Mouse (Mus musculus): ENCODE measurements at regions not wholly inside any gene's neighbourhood (a gene's known extent, or its start where the extent isn't known, plus 50 kb on each side); places are given as distances from the start of the nearest gene placed in this dataset.

GRCm38 (mm10) chr3:148658368-148658767 is 332.0 kb downstream of the Adgrl2 start:
- DNase-seq: no peak

- no peak for DNase-seq
These were observed 334.2 kb downstream of the Adgrl2 start for GRCm38 (mm10) chr3:148656187-148656586.

- DNase-seq: no peak
These were observed 340.1 kb downstream of the Adgrl2 start for GRCm38 (mm10) chr3:148650241-148650640.

GRCm38 (mm10) chr3:148644924-148645323 is 345.4 kb downstream of the Adgrl2 start:
- no peak for DNase-seq

- no peak for DNase-seq
These were observed 348.8 kb downstream of the Adgrl2 start for GRCm38 (mm10) chr3:148641581-148641980.

- DNase-seq: no peak
These were observed 349.7 kb downstream of the Adgrl2 start for GRCm38 (mm10) chr3:148640680-148641101.

GRCm38 (mm10) chr3:148635101-148635500 is 355.3 kb downstream of the Adgrl2 start:
- no peak for DNase-seq

GRCm38 (mm10) chr3:148634352-148634751 is 356.0 kb downstream of the Adgrl2 start:
- no peak for DNase-seq

- no peak for DNase-seq
These were observed 357.1 kb downstream of the Adgrl2 start for GRCm38 (mm10) chr3:148633291-148633690.

- no peak for DNase-seq
These were observed 357.9 kb downstream of the Adgrl2 start for GRCm38 (mm10) chr3:148632449-148632848.

- no peak for DNase-seq
These were observed 358.8 kb downstream of the Adgrl2 start for GRCm38 (mm10) chr3:148631415-148632192.

- DNase-seq: no peak
These were observed 359.5 kb downstream of the Adgrl2 start for GRCm38 (mm10) chr3:148630865-148631264.

- DNase-seq: no peak
These were observed 375.2 kb downstream of the Adgrl2 start for GRCm38 (mm10) chr3:148614971-148615671.

GRCm38 (mm10) chr3:148613443-148613842 is 376.9 kb downstream of the Adgrl2 start:
- no peak for DNase-seq

GRCm38 (mm10) chr3:148603276-148603675 is 387.1 kb downstream of the Adgrl2 start:
- DNase-seq: no peak

- DNase-seq: no peak
These were observed 387.6 kb downstream of the Adgrl2 start for GRCm38 (mm10) chr3:148602730-148603255.

GRCm38 (mm10) chr3:148595561-148595960 is 394.8 kb downstream of the Adgrl2 start:
- no peak for DNase-seq

GRCm38 (mm10) chr3:148589556-148589955 is 400.8 kb downstream of the Adgrl2 start:
- DNase-seq: no peak

GRCm38 (mm10) chr3:148575735-148576134 is 414.6 kb downstream of the Adgrl2 start:
- no peak for DNase-seq

GRCm38 (mm10) chr3:148572493-148572892 is 417.9 kb downstream of the Adgrl2 start:
- no peak for DNase-seq

GRCm38 (mm10) chr3:148564716-148565115 is 425.6 kb downstream of the Adgrl2 start:
- DNase-seq: no peak

GRCm38 (mm10) chr3:148561211-148561610 is 429.1 kb downstream of the Adgrl2 start:
- no peak for DNase-seq

GRCm38 (mm10) chr3:148559752-148560460 is 430.4 kb downstream of the Adgrl2 start:
- DNase-seq: no peak

All from cerebellum, adult 9-10 months (tissue).